Mouse (Mus musculus) hindbrain, embryonic 12.5 days (tissue): ENCODE results near the gene Vdr. TPM values are rescaled to one million over a fixed set of nuclear protein-coding genes. Genes with fewer than 3 reads are reported as not detected.

Experiments used
- ATAC-seq: fragments of 200-750 bp; cut with Nextera tagmentation; 2 replicates; pipeline ENCODE4 v1.8.0; 2017; ENCODE audit warnings: moderate TSS enrichment; ENCODE audit not compliant: low FRiP score
- H3K27ac ChIP-seq: fragments of 300-500 bp; sonication (generic); 2 replicates; pipeline ENCODE4 v1.5.1; 2016; ENCODE audit warnings: mild to moderate bottlenecking
- H3K27me3 ChIP-seq: fragments of 300-500 bp; sonication (generic); 2 replicates; pipeline ENCODE4 v1.6.1; 2016; ENCODE audit warnings: mild to moderate bottlenecking
- H3K36me3 ChIP-seq: fragments of 300-500 bp; sonication (generic); 2 replicates; pipeline ENCODE4 v1.6.1; 2016; ENCODE audit warnings: mild to moderate bottlenecking
- H3K4me1 ChIP-seq: fragments of 300-500 bp; sonication (generic); 2 replicates; pipeline ENCODE4 v1.6.1; 2016
- H3K4me2 ChIP-seq: fragments of 300-500 bp; sonication (generic); replicated peaks from 2 replicates; pipeline ENCODE4 v1.6.1; 2016; ENCODE audit warnings: mild to moderate bottlenecking
- H3K4me3 ChIP-seq: fragments of 300-500 bp; sonication (generic); 2 replicates; pipeline ENCODE4 v1.5.1; 2016; ENCODE audit warnings: mild to moderate bottlenecking
- H3K9ac ChIP-seq: fragments of 300-500 bp; sonication (generic); 2 replicates; pipeline ENCODE4 v1.6.1; 2016; ENCODE audit warnings: mild to moderate bottlenecking, moderate library complexity
- H3K9me3 ChIP-seq: fragments of 300-500 bp; sonication (generic); replicated peaks from 2 replicates; pipeline ENCODE4 v1.6.1; 2016; ENCODE audit warnings: mild to moderate bottlenecking
- WGBS: fragments of 180-500 bp; shearing (Covaris S2); methylation state at CpG from one replicate; pipeline ENCODE4 v1.1.7; 2016; 5-methylcytosine and 5-hydroxymethylcytosine counted together
- polyA plus RNA-seq: library from polyadenylated mRNA; unstranded; fragments of >200 nt; fragmentation: Nextera tagmentation; extraction: Ambion mirVana; gene quantifications from 2 replicates; pipeline ENCODE4 v1.2.1, GENCODE M21; 2016

The Vdr gene
- polyA plus RNA-seq, 1 experiment from 2014 or later = 0.70 TPM

DNA sequence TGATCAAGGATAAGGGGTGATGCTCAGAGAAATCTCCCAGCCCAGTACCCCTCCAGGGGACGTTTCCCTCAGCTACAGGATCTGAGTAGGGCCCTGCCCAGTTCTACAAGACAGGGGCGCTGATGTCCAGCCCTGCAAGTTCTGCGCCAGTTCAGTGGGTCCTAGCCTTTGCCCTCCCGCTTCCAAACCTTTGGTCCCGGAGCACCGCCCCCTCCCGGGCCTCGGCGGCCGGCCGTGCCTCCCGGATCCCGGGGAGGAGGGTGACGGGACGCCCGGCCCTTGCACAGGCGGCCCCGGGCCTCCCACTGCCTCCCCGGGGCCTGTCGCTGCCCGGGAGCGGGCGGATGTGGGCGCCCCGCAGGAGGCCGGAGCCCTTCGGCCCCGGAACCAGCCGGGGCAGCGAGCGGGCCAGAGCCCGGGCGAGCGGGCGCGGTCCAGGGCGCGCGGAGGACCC is 79.6 kb downstream of the Vdr start:
- Histone ChIP-seq H3K36me3 (no peaks in the 10 kb centered on the region), H3K27me3 (peaks cover 15% of the 10 kb centered on the region), H3K4me1 (peaks cover 64% of the 10 kb centered on the region), H3K4me3 (peak overlapping the region; percentile 96), H3K4me2 (peak overlapping the region; percentile 79), H3K9me3 (no peaks in the 10 kb centered on the region), H3K27ac (peak overlapping the region; percentile 97), H3K9ac (peak overlapping the region; percentile 99)
- WGBS = under 1% methylated on average over 39 of the region's 39 CpGs
- peak; percentile 20 for ATAC-seq

DNA sequence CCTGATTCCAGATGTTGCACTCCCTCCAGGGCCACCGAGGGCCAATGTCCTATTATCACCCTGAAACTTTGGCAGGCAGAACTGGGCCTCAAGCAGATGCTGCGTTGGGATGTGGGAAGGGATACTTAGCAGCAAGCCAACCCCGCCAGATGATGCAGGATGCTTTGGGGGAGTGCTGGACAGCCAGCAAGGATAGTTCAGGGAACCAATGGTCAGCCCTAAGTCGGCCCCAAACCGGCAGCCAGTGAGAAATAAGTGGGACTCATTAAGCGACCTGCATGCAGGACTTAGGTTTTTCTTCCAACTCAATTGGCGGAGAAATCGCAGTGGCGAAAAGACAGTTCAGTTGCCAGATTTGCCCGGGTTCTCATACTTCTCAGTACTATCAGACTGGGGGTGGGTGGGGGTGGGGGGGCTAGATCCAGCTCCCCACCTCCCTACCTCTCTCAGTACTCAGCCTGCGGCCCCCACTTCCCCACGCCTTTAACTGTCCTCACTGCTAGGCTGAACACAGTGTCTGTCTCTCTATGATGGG is 80.1 kb downstream of the Vdr start:
- H3K9me3 ChIP-seq = no peaks in the 10 kb centered on the region
- H3K27me3 ChIP-seq = peaks cover 15% of the 10 kb centered on the region
- 15% methylated on average over 12 of the region's 12 CpGs for WGBS
- ATAC-seq = no peak; the same call in 1 of the 2 replicates
- peak overlapping the region; percentile 96 for H3K4me3 ChIP-seq
- peak overlapping the region; percentile 97 for H3K27ac ChIP-seq
- H3K4me2 ChIP-seq = peak overlapping the region; percentile 79
- H3K36me3 ChIP-seq = no peaks in the 10 kb centered on the region
- H3K4me1 ChIP-seq = peaks cover 69% of the 10 kb centered on the region
- peak overlapping the region; percentile 99 for H3K9ac ChIP-seq

DNA sequence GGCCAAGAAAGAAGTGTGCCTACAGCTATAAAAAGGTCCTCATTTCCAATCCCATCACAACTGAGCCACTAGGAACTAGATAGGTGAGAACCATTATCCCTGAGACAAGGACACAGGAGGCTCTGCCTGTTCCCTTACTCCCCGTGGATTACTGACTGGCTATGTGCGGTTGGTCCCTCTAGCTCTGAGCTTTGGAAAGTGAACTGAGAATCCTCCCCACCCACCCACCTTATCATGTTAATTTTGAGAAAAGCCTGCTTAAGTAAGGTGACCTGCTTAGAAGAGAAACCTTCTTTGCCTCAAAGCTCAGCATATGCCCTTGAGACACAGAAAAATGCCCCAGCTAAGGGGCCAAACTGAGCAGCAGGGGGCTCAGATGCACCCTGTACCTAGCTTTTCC is 81.0 kb downstream of the Vdr start:
- no peak for ATAC-seq
- H3K27me3 ChIP-seq = peaks cover 15% of the 10 kb centered on the region
- no peaks in the 10 kb centered on the region for H3K36me3 ChIP-seq
- H3K27ac ChIP-seq = peak overlapping the region; percentile 30; the same call in 1 of the 2 replicates
- WGBS = 68% methylated on average over 2 of the region's 2 CpGs
- H3K4me1 ChIP-seq = peaks cover 76% of the 10 kb centered on the region
- peak overlapping the region; percentile 79 for H3K4me2 ChIP-seq
- H3K4me3 ChIP-seq = peak overlapping the region; percentile 96
- H3K9ac ChIP-seq = 0 out of 2 replicates have a peak overlapping the region, but pooled peaks have one; percentile 99
- no peaks in the 10 kb centered on the region for H3K9me3 ChIP-seq

DNA sequence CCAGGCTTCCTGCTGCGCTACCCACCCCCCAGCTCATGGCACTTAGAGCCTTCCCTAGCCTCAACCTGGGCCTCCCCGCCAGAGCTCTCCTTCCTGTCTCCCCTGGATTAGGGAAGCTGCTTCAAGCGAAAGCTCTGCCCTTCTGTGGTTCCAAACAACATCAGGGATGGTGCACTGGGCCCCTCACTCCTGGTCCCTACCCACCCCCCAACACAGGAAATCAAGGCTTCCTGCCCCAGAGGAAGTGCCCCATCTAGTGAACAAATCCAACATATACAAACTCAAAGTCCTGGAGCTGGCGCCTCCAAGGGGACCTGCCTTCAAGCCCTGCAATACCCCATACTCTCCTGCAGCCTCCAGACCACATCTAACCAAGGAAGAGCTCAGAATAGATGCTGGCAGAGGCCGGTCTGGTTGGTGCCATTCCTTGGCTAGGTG is 81.5 kb downstream of the Vdr start:
- Histone ChIP-seq H3K9me3 (no peaks in the 10 kb centered on the region), H3K9ac (no peak overlapping the region), H3K27me3 (peaks cover 12% of the 10 kb centered on the region), H3K4me2 (peak overlapping the region; percentile 79), H3K27ac (0 out of 2 replicates have a peak overlapping the region, but pooled peaks have one; percentile 30), H3K36me3 (no peaks in the 10 kb centered on the region), H3K4me3 (no peak overlapping the region), H3K4me1 (peaks cover 80% of the 10 kb centered on the region)
- WGBS = 61% methylated on average over 5 of the region's 5 CpGs
- ATAC-seq = no peak

DNA sequence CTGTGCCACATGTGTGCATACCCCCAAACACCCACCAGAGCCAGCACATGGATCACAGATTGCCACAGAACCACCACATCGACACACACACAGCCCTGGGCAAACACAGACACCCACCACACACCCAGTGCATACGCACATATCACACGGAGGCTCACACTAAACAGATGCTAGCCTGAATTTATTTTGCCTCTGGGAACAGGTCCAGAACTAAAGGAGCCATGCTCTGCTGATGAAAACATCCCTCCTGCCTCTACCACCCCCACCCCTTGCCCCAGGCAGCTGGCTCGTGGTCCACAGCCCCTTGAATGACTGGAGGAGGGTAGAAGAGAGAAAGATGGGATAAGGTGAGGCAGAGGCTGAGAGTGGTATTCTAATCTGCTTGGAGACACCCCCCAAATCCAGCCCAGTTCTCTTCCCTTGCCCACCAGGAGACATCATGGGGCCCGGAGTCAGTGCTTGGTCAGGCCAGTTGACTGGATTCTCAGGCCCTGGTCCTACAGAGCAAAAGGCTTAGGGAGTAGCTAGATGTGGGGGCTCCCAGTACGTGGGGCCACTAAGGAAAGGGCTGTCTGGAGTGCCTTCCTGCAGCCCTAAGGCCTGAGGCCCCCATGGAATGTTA is 82.1 kb downstream of the Vdr start:
- Histone ChIP-seq H3K27ac (peak overlapping the region; percentile 60; the same call in 1 of the 2 replicates), H3K36me3 (no peaks in the 10 kb centered on the region), H3K4me3 (0 out of 2 replicates have a peak overlapping the region, but pooled peaks have one; percentile 1), H3K27me3 (peaks cover 8% of the 10 kb centered on the region; the same call in 1 of the 2 replicates), H3K4me2 (peak overlapping the region; percentile 79), H3K4me1 (peaks cover 85% of the 10 kb centered on the region), H3K9me3 (no peaks in the 10 kb centered on the region), H3K9ac (peak overlapping the region; percentile 13; the same call in 1 of the 2 replicates)
- ATAC-seq = no peak
- 56% methylated on average over 6 of the region's 6 CpGs for WGBS

DNA sequence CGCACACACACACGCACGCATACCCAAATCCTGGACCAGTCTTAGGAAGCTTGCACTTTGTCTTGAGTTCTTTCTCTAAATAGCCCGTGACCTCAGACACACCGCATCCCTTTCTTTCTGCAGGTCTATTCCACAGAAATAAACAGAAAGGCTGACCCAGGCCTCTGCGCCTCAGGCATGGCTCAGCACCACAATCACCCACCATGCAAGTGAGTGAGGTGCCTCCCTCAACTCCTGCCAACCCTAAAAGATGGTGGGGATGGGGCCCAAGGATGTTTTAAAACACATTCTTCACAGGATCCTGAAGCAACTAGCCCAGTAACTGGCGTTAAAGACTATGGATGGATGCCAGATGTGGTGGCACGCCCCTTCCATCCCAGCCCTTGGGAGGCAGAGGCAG is 83.0 kb downstream of the Vdr start:
- Histone ChIP-seq H3K27me3 (peaks cover 8% of the 10 kb centered on the region; the same call in 1 of the 2 replicates), H3K9ac (no peak overlapping the region), H3K27ac (no peak overlapping the region), H3K4me1 (peaks cover 86% of the 10 kb centered on the region), H3K4me2 (no peak overlapping the region), H3K4me3 (no peak overlapping the region), H3K36me3 (no peaks in the 10 kb centered on the region), H3K9me3 (no peaks in the 10 kb centered on the region)
- 92% methylated on average over 8 of the region's 8 CpGs for whole genome bisulfite sequencing
- no peak for ATAC-seq

DNA sequence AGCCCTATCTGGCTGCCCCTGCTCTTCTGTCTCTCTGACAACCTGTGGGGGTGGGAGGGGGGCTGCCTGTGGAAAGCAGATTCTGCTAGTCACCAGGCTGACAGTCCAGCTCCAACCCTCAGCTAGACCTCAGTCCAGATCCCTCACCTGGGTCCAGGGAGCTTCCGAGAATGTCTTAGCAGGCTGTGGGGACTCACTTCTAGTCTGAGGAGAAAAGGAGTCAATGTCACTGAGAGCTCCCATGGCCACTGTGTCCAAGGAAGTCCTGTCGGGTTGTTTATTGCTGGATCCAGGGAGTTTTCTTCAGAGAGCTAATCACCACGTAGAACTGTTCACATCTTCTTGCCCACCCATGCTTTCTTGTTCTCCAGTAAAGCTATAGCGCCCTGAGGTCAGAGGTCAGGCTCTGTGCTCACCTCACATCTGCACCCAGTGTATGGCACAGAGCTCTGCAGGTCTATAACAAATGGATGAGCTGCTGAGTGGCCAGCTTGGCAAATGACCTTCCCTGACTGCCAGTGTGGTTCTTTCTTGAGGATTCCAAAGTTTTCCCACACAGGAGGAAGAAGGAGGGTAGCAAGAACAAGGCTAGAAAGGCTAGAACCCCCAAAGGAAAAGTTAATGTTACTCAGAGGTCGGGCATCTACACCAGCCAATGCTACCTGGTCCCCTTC is 83.7 kb downstream of the Vdr start:
- H3K27ac ChIP-seq = no peak overlapping the region
- no peak overlapping the region for H3K4me3 ChIP-seq
- WGBS = 71% methylated on average over 5 of the region's 5 CpGs
- ATAC-seq = no peak
- H3K9ac ChIP-seq = 0 out of 2 replicates have a peak overlapping the region, but pooled peaks have one; percentile 8
- H3K36me3 ChIP-seq = no peaks in the 10 kb centered on the region
- H3K4me2 ChIP-seq = no peak overlapping the region
- no peaks in the 10 kb centered on the region for H3K9me3 ChIP-seq
- H3K27me3 ChIP-seq = peaks cover 8% of the 10 kb centered on the region; the same call in 1 of the 2 replicates
- H3K4me1 ChIP-seq = peaks cover 86% of the 10 kb centered on the region

DNA sequence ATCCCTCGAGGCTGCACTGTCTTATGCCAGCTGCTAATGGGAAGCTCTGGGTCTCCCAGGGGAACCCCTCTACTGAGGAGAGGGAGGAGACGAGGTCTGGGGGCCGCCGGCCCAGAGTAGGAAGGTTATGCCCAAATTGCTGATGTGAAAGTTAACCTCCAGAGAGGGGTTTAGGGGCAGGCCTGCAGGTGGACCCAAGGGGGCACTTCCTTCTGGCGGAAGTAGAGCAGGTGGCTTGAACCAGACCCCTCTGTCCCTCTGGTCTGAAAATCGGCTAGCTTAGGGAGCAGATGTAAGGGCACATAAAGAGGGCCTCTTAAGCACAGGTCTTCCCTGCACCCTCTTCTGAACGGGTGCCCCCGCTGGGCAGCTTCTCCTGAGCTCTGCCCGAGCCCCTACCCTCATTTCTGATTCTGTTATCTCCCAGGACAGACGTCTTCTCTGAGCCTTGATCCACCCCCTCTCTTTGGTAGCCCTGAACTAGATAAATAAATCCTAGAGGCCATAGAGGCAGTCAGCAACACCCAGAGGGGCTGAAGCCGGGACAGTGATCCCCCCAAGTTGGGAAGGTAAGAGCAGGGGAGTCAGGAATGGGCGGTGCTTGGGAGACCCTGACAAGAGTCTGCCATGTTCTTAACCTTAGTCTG is 84.4 kb downstream of the Vdr start:
- H3K4me1 ChIP-seq = peaks cover 92% of the 10 kb centered on the region
- peak overlapping the region; percentile 30; the same call in 1 of the 2 replicates for H3K27ac ChIP-seq
- no peaks in the 10 kb centered on the region for H3K36me3 ChIP-seq
- peak overlapping the region; percentile 40 for H3K4me2 ChIP-seq
- ATAC-seq = no peak
- H3K9me3 ChIP-seq = no peaks in the 10 kb centered on the region
- H3K9ac ChIP-seq = 0 out of 2 replicates have a peak overlapping the region, but pooled peaks have one; percentile 43
- peaks cover 8% of the 10 kb centered on the region; the same call in 1 of the 2 replicates for H3K27me3 ChIP-seq
- H3K4me3 ChIP-seq = 0 out of 2 replicates have a peak overlapping the region, but pooled peaks have one; percentile 15
- 49% methylated on average over 12 of the region's 12 CpGs for WGBS

DNA sequence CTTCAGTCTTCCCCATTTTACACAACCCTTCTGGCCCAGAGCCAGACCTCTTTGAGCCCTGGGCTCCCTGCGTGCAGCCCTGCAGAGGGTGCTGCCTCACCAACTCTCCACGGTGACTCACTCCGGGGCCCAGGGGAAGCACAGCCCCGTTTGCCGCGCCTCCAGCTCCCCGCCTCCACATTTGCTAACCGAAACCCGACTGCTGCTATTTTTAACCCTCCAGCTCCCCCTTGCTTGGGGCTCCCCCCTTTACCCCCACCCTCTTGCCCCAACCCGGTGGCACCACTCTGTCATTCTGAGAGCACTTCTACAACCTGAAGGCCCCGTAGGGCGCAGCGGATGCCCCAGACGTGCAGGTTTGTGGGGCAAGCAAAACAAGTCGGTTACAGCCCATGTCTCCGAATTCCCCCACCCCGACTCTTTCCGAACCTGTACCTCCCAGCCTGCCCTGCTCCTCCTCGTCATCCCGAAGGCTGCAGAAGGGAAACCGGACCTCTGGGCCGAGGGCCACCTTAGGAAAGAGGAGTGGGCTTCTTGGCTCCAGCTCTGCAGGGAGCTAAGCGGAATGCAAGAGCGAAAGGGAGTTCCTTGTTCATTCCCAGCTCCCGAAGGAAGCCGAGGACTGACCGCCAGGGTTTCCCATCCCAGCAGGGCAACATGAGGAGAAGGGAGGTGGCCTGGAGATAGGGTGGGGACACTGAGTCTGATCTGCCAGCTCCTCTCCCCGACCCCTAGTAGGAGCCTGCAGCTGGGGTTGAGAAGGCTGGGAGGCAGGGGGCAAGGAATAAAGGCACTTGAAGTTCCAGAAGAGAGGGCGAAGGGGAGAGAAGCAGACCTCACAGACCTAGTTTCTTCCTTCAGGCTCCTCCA is 85.1 kb downstream of the Vdr start:
- no peak for ATAC-seq
- Histone ChIP-seq H3K9ac (peak overlapping the region; percentile 43), H3K27me3 (peaks cover 8% of the 10 kb centered on the region; the same call in 1 of the 2 replicates), H3K36me3 (peaks cover 3% of the 10 kb centered on the region; the same call in 1 of the 2 replicates), H3K9me3 (no peaks in the 10 kb centered on the region), H3K4me2 (peak overlapping the region; percentile 40), H3K4me1 (peaks cover 90% of the 10 kb centered on the region), H3K27ac (no peak overlapping the region; the same call in 1 of the 2 replicates), H3K4me3 (peak overlapping the region; percentile 15)
- 8% methylated on average over 29 of the region's 29 CpGs for WGBS

DNA sequence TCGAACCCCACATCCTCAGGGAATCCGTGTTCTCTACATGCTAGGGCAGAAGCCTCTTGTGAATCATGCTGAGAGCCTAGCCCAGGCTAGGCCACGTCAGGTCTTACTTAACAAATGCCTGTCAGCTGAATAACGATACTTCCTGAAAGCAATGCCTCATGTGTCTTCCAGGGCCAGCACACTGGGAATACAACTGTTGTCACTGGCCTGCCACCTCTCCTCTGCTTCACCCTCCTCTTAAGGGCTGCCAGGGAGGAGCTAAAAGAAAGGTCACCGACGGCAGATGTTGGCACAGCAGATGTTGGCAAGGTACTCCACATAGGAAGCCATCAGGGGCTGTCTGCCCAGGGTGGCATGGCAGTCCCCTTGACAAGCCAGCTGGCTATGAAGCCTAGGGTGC is 86.4 kb downstream of the Vdr start:
- Histone ChIP-seq H3K4me1 (peaks cover 83% of the 10 kb centered on the region), H3K4me3 (no peak overlapping the region), H3K27ac (no peak overlapping the region), H3K36me3 (peaks cover 5% of the 10 kb centered on the region; the same call in 1 of the 2 replicates), H3K9me3 (no peaks in the 10 kb centered on the region), H3K9ac (no peak overlapping the region), H3K27me3 (peaks cover 8% of the 10 kb centered on the region; the same call in 1 of the 2 replicates), H3K4me2 (no peak overlapping the region)
- ATAC-seq = no peak
- 77% methylated on average over 6 of the region's 6 CpGs for WGBS

DNA sequence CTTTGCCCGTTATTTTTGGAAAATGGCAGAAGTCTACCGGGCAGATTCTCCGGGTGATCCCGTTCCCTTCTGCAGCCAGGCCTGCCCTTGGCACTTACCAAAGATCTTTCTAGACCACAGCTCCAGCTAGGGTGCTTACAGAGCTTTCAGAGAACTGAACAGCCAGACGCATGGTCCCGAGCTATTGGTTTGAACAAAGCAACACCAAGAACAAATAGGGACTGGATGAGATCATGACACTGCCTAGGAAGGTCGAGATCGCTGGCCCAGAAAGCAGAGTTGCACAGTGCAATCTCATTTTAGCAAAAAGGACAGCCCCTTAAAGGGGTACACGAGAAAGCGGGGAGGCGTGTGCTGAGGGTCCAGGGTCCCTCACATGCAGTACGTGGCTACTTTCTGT is 87.0 kb downstream of the Vdr start:
- peaks cover 8% of the 10 kb centered on the region; the same call in 1 of the 2 replicates for H3K27me3 ChIP-seq
- no peak for ATAC-seq
- 69% methylated on average over 12 of the region's 12 CpGs for WGBS
- H3K4me2 ChIP-seq = no peak overlapping the region
- H3K36me3 ChIP-seq = peaks cover 5% of the 10 kb centered on the region; the same call in 1 of the 2 replicates
- peaks cover 78% of the 10 kb centered on the region for H3K4me1 ChIP-seq
- no peak overlapping the region for H3K4me3 ChIP-seq
- no peak overlapping the region for H3K9ac ChIP-seq
- peak overlapping the region; percentile 64 for H3K27ac ChIP-seq
- no peaks in the 10 kb centered on the region for H3K9me3 ChIP-seq
